Mouse (Mus musculus) heart, embryonic 15.5 days (tissue): ENCODE measurements around the gene Mob3b. TPM values are rescaled to one million over a fixed set of nuclear protein-coding genes. Genes with fewer than 3 reads are reported as not detected.

Source experiments
- ATAC-seq: fragments of 200-750 bp; cut with Nextera tagmentation; replicated peaks from 2 replicates; pipeline ENCODE4 v1.8.0; 2017; ENCODE audit warnings: low read depth, moderate TSS enrichment; ENCODE audit not compliant: insufficient number of reproducible peaks, insufficient read depth, low FRiP score
- H3K27ac ChIP-seq: fragments of 300-500 bp; sonication (generic); 2 replicates; pipeline ENCODE4 v1.5.1; 2015; ENCODE audit warnings: mild to moderate bottlenecking, inconsistent platforms
- H3K27me3 ChIP-seq: fragments of 300-500 bp; sonication (generic); 2 replicates; pipeline ENCODE4 v1.6.1; 2015; ENCODE audit warnings: inconsistent platforms
- H3K36me3 ChIP-seq: fragments of 300-500 bp; sonication (generic); 2 replicates; pipeline ENCODE4 v1.6.1; 2015; ENCODE audit warnings: mild to moderate bottlenecking, inconsistent platforms
- H3K4me1 ChIP-seq: fragments of 300-500 bp; sonication (generic); replicated peaks from 2 replicates; pipeline ENCODE4 v1.6.1; 2015; ENCODE audit warnings: inconsistent platforms
- H3K4me2 ChIP-seq: fragments of 300-500 bp; sonication (generic); 2 replicates; pipeline ENCODE4 v1.6.1; 2015; ENCODE audit warnings: inconsistent platforms, mild to moderate bottlenecking, moderate library complexity
- H3K4me3 ChIP-seq: fragments of 300-500 bp; sonication (generic); 2 replicates; pipeline ENCODE4 v1.5.1; 2015; ENCODE audit warnings: mild to moderate bottlenecking, inconsistent platforms
- H3K9ac ChIP-seq: fragments of 300-500 bp; sonication (generic); 2 replicates; pipeline ENCODE4 v1.6.1; 2015; ENCODE audit warnings: mild to moderate bottlenecking, inconsistent platforms
- H3K9me3 ChIP-seq: fragments of 300-500 bp; sonication (generic); replicated peaks from 2 replicates; pipeline ENCODE4 v1.6.1; 2016; ENCODE audit warnings: inconsistent platforms
- WGBS: fragments of 180-500 bp; shearing (Covaris S2); methylation state at CpG from one replicate; pipeline ENCODE4 v1.1.7; 2015; ENCODE audit warnings: mixed read lengths; 5-methylcytosine and 5-hydroxymethylcytosine counted together
- polyA plus RNA-seq: library from polyadenylated mRNA; unstranded; fragments of >200 nt; fragmentation: Nextera tagmentation; extraction: Ambion mirVana; gene quantifications from 2 replicates; pipeline ENCODE4 v1.2.1, GENCODE M21; 2015

Mob3b gene
- polyA plus RNA-seq = 4.1 and 4.8 TPM in 2 replicates

- Histone ChIP-seq H3K27ac (peak within 1 kb of the TSS; percentile 47; the same call in 1 of the 2 replicates), H3K9me3 (no peaks in the 10 kb centered on the region), H3K9ac (peak within 1 kb of the TSS; percentile 70), H3K27me3 (peaks cover 3% of the 10 kb centered on the region; the same call in 1 of the 2 replicates), H3K4me2 (peak within 1 kb of the TSS; percentile 92), H3K36me3 (no peaks in the 10 kb centered on the region), H3K4me1 (peaks cover 7% of the 10 kb centered on the region; the same call in 1 of the 2 replicates), H3K4me3 (peak within 1 kb of the TSS; percentile 65)
- ATAC-seq = peak; percentile 70
- WGBS = under 1% methylated on average over 49 of the region's 50 CpGs
These were observed at the start of gene Mob3b for GRCm38 (mm10) chr4:35156751-35157611. Gene Mob3b (minus strand): TSS chr4:35157484.

GRCm38 (mm10) chr4:35204659-35205058 is 47.4 kb upstream of the Mob3b start:
- WGBS = 69% methylated on average over 7 of the region's 7 CpGs
- H3K4me1 ChIP-seq = no peaks in the 10 kb centered on the region
- no peak overlapping the region for H3K4me2 ChIP-seq
- H3K27ac ChIP-seq = no peak overlapping the region
- no peaks in the 10 kb centered on the region for H3K27me3 ChIP-seq
- H3K36me3 ChIP-seq = peaks cover 37% of the 10 kb centered on the region
- H3K4me3 ChIP-seq = no peak overlapping the region
- no peak for ATAC-seq
- H3K9me3 ChIP-seq = no peaks in the 10 kb centered on the region
- H3K9ac ChIP-seq = no peak overlapping the region

- WGBS = 88% methylated on average over 2 of the region's 2 CpGs
- H3K36me3 ChIP-seq = peaks cover 37% of the 10 kb centered on the region
- no peak overlapping the region for H3K4me3 ChIP-seq
- no peaks in the 10 kb centered on the region for H3K9me3 ChIP-seq
- no peak overlapping the region for H3K9ac ChIP-seq
- no peak for ATAC-seq
- no peak overlapping the region for H3K27ac ChIP-seq
- no peaks in the 10 kb centered on the region for H3K27me3 ChIP-seq
- no peaks in the 10 kb centered on the region for H3K4me1 ChIP-seq
- no peak overlapping the region for H3K4me2 ChIP-seq
These were observed 46.4 kb upstream of the Mob3b start for GRCm38 (mm10) chr4:35203724-35204123.

GRCm38 (mm10) chr4:35201700-35202099 is 44.4 kb upstream of the Mob3b start:
- H3K27ac ChIP-seq = no peak overlapping the region
- no peak overlapping the region for H3K4me2 ChIP-seq
- H3K9ac ChIP-seq = no peak overlapping the region
- H3K36me3 ChIP-seq = peaks cover 44% of the 10 kb centered on the region
- 73% methylated on average over 5 of the region's 5 CpGs for WGBS
- H3K27me3 ChIP-seq = no peaks in the 10 kb centered on the region
- ATAC-seq = no peak
- no peaks in the 10 kb centered on the region for H3K9me3 ChIP-seq
- H3K4me3 ChIP-seq = no peak overlapping the region
- H3K4me1 ChIP-seq = no peaks in the 10 kb centered on the region

- ATAC-seq = no peak
- no peak overlapping the region for H3K4me2 ChIP-seq
- peaks cover 7% of the 10 kb centered on the region for H3K4me1 ChIP-seq
- no peak overlapping the region for H3K9ac ChIP-seq
- no peak overlapping the region for H3K4me3 ChIP-seq
- H3K9me3 ChIP-seq = no peaks in the 10 kb centered on the region
- 41% methylated on average over 7 of the region's 7 CpGs for WGBS
- H3K27ac ChIP-seq = no peak overlapping the region
- H3K27me3 ChIP-seq = no peaks in the 10 kb centered on the region
- peaks cover 16% of the 10 kb centered on the region; the same call in 1 of the 2 replicates for H3K36me3 ChIP-seq
These were observed 35.4 kb upstream of the Mob3b start for GRCm38 (mm10) chr4:35192725-35193124.

GRCm38 (mm10) chr4:35189794-35190193 is 32.5 kb upstream of the Mob3b start:
- peak overlapping the region; percentile 32; the same call in 1 of the 2 replicates for H3K27ac ChIP-seq
- ATAC-seq = peak; percentile 50; the same call in 1 of the 2 replicates

GRCm38 (mm10) chr4:35187617-35188326 is 30.5 kb upstream of the Mob3b start:
- peaks cover 7% of the 10 kb centered on the region for H3K4me1 ChIP-seq
- no peak overlapping the region for H3K4me3 ChIP-seq
- WGBS = 73% methylated on average over 8 of the region's 8 CpGs
- no peaks in the 10 kb centered on the region; the same call in 1 of the 2 replicates for H3K36me3 ChIP-seq
- H3K9ac ChIP-seq = no peak overlapping the region
- H3K27me3 ChIP-seq = no peaks in the 10 kb centered on the region
- no peaks in the 10 kb centered on the region for H3K9me3 ChIP-seq
- no peak overlapping the region for H3K27ac ChIP-seq
- no peak overlapping the region for H3K4me2 ChIP-seq
- no peak for ATAC-seq

More at GRCm38 (mm10) chr4:35189794-35190193, 32.5 kb upstream of the Mob3b start:
- peaks cover 7% of the 10 kb centered on the region; the same call in 1 of the 2 replicates for H3K36me3 ChIP-seq
- 47% methylated on average over 5 of the region's 5 CpGs for WGBS
- no peaks in the 10 kb centered on the region for H3K27me3 ChIP-seq
- H3K9me3 ChIP-seq = no peaks in the 10 kb centered on the region
- peaks cover 7% of the 10 kb centered on the region for H3K4me1 ChIP-seq
- H3K9ac ChIP-seq = no peak overlapping the region
- no peak overlapping the region for H3K4me3 ChIP-seq
- no peak overlapping the region for H3K4me2 ChIP-seq

- H3K9ac ChIP-seq = no peak overlapping the region
- ATAC-seq = no peak
- no peak overlapping the region for H3K4me2 ChIP-seq
- no peaks in the 10 kb centered on the region for H3K36me3 ChIP-seq
- H3K27ac ChIP-seq = no peak overlapping the region
- no peaks in the 10 kb centered on the region for H3K27me3 ChIP-seq
- H3K4me3 ChIP-seq = no peak overlapping the region
- 64% methylated on average over 12 of the region's 12 CpGs for WGBS
- no peaks in the 10 kb centered on the region; the same call in 1 of the 2 replicates for H3K4me1 ChIP-seq
- H3K9me3 ChIP-seq = no peaks in the 10 kb centered on the region
These were observed 20.8 kb upstream of the Mob3b start for GRCm38 (mm10) chr4:35177926-35178645.

- no peak overlapping the region for H3K4me3 ChIP-seq
- no peak overlapping the region for H3K27ac ChIP-seq
- no peaks in the 10 kb centered on the region; the same call in 1 of the 2 replicates for H3K4me1 ChIP-seq
- no peaks in the 10 kb centered on the region for H3K27me3 ChIP-seq
- no peak overlapping the region for H3K4me2 ChIP-seq
- 82% methylated on average over 2 of the region's 2 CpGs for WGBS
- no peaks in the 10 kb centered on the region for H3K36me3 ChIP-seq
- no peaks in the 10 kb centered on the region for H3K9me3 ChIP-seq
- no peak overlapping the region for H3K9ac ChIP-seq
- ATAC-seq = no peak
These were observed 18.3 kb upstream of the Mob3b start for GRCm38 (mm10) chr4:35175566-35175965.

- Histone ChIP-seq H3K27ac (no peak overlapping the region), H3K27me3 (no peaks in the 10 kb centered on the region), H3K36me3 (no peaks in the 10 kb centered on the region), H3K9ac (no peak overlapping the region), H3K4me3 (no peak overlapping the region), H3K4me1 (no peaks in the 10 kb centered on the region; the same call in 1 of the 2 replicates), H3K9me3 (no peaks in the 10 kb centered on the region), H3K4me2 (no peak overlapping the region)
- WGBS = 59% methylated on average over 1 of the region's 1 CpGs
- ATAC-seq = no peak
These were observed 16.3 kb upstream of the Mob3b start for GRCm38 (mm10) chr4:35173551-35173950.

- Histone ChIP-seq H3K9ac (no peak overlapping the region), H3K27me3 (no peaks in the 10 kb centered on the region), H3K36me3 (no peaks in the 10 kb centered on the region), H3K4me1 (no peaks in the 10 kb centered on the region), H3K4me3 (no peak overlapping the region), H3K9me3 (no peaks in the 10 kb centered on the region), H3K27ac (no peak overlapping the region), H3K4me2 (no peak overlapping the region)
- WGBS = 84% methylated on average over 2 of the region's 2 CpGs
- no peak for ATAC-seq
These were observed 15.2 kb upstream of the Mob3b start for GRCm38 (mm10) chr4:35172471-35172870.
